Mouse (Mus musculus) forebrain, embryonic 11.5 days (tissue): ENCODE measurements at regions not wholly inside any gene's neighbourhood (a gene's known extent, or its start where the extent isn't known, plus 50 kb on each side); places are given as distances from the start of the nearest gene placed in this dataset.

Experiments
- ATAC-seq: fragments of 200-750 bp; cut with Nextera tagmentation; replicated peaks from 2 replicates; pipeline ENCODE4 v1.8.0; 2017; ENCODE audit warnings: moderate TSS enrichment; ENCODE audit not compliant: low FRiP score
- DNase-seq: peaks from one replicate; pipeline ENCODE4 v3.0.0-alpha.2; 2017; ENCODE audit warnings: low spot score
- H3K27ac ChIP-seq: fragments of 300-500 bp; sonication (generic); 2 replicates; pipeline ENCODE4 v1.5.1; 2014; ENCODE audit warnings: low read depth, low read length
- H3K27me3 ChIP-seq: fragments of 300-500 bp; sonication (generic); 2 replicates; pipeline ENCODE4 v1.6.1; 2014; ENCODE audit warnings: mild to moderate bottlenecking, low read length, mixed read lengths; ENCODE audit not compliant: control insufficient read depth, insufficient read depth
- H3K36me3 ChIP-seq: fragments of 300-500 bp; sonication (generic); 2 replicates; pipeline ENCODE4 v1.6.1; 2014; ENCODE audit warnings: mild to moderate bottlenecking, low read length, moderate library complexity, mixed read lengths; ENCODE audit not compliant: control insufficient read depth, insufficient read depth
- H3K4me1 ChIP-seq: fragments of 300-500 bp; sonication (generic); replicated peaks from 2 replicates; pipeline ENCODE4 v1.6.1; 2014; ENCODE audit warnings: low read length, mixed read lengths; ENCODE audit not compliant: control insufficient read depth, insufficient read depth
- H3K4me2 ChIP-seq: fragments of 300-500 bp; sonication (generic); 2 replicates; pipeline ENCODE4 v1.6.1; 2014; ENCODE audit warnings: low read depth, mild to moderate bottlenecking, low read length, moderate library complexity, mixed read lengths; ENCODE audit not compliant: severe bottlenecking
- H3K4me3 ChIP-seq: fragments of 300-500 bp; sonication (generic); 2 replicates; pipeline ENCODE4 v1.5.1; 2014; ENCODE audit warnings: low read depth, low read length
- H3K9ac ChIP-seq: fragments of 300-500 bp; sonication (generic); 2 replicates; pipeline ENCODE4 v1.6.1; 2014; ENCODE audit warnings: low read length
- H3K9me3 ChIP-seq: fragments of 300-500 bp; sonication (generic); 2 replicates; pipeline ENCODE4 v1.6.1; 2016; ENCODE audit warnings: low read length, mixed read lengths; ENCODE audit not compliant: control insufficient read depth
- WGBS: fragments of 180-500 bp; shearing (Covaris S2); extraction: QIAGEN DNeasy Blood & Tissue Kit; methylation state at CpG from one replicate; pipeline ENCODE4 v1.1.7; 2014; 5-methylcytosine and 5-hydroxymethylcytosine counted together

- no peak overlapping the region for H3K9ac ChIP-seq
- H3K4me1 ChIP-seq = no peaks in the 10 kb centered on the region
- ATAC-seq (no peak), DNase-seq (no peak)
- no peaks in the 10 kb centered on the region for H3K36me3 ChIP-seq
- H3K9me3 ChIP-seq = no peaks in the 10 kb centered on the region
- 82% methylated on average over 2 of the region's 2 CpGs for WGBS
- H3K27me3 ChIP-seq = no peaks in the 10 kb centered on the region
- H3K27ac ChIP-seq = no peak overlapping the region
- H3K4me2 ChIP-seq = no peak overlapping the region
- no peak overlapping the region for H3K4me3 ChIP-seq
Measured at GRCm38 (mm10) chr1:157695198-157695597, 188.7 kb downstream of the Sec16b start.

- H3K4me3 ChIP-seq = no peak overlapping the region
- no peaks in the 10 kb centered on the region for H3K36me3 ChIP-seq
- no peak overlapping the region for H3K27ac ChIP-seq
- no peak for DNase-seq
- H3K9ac ChIP-seq = no peak overlapping the region
- H3K27me3 ChIP-seq = no peaks in the 10 kb centered on the region
- H3K4me2 ChIP-seq = no peak overlapping the region
- 82% methylated on average over 6 of the region's 6 CpGs for WGBS
- no peaks in the 10 kb centered on the region for H3K4me1 ChIP-seq
- no peak for ATAC-seq
- no peaks in the 10 kb centered on the region for H3K9me3 ChIP-seq
Measured at GRCm38 (mm10) chr1:157703639-157704038, 197.1 kb downstream of the Sec16b start.

DNA sequence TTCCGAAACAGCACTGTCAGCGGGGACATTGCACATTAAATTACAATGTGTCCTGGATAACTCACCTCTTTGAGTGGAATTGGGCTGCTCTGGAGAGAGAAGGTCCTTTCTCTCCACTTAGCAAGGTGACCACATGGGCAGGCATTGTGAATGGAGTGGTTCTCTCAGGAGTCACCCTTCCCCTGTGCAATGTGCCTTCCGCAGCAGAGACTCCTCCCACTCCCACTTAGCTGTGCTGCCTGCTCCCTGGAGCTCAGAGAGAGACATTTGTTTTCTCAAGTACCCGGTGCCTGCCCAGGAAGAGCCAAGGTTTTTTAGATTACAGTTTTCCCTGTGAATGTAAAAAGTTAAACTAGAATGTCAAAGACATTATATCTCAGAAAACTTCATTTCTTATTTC lies 198.8 kb downstream of the Sec16b start:
- no peaks in the 10 kb centered on the region for H3K36me3 ChIP-seq
- no peak overlapping the region for H3K9ac ChIP-seq
- ATAC-seq (no peak), DNase-seq (no peak)
- WGBS = 66% methylated on average over 4 of the region's 4 CpGs
- no peak overlapping the region for H3K4me2 ChIP-seq
- H3K9me3 ChIP-seq = no peaks in the 10 kb centered on the region
- no peaks in the 10 kb centered on the region for H3K27me3 ChIP-seq
- no peak overlapping the region for H3K27ac ChIP-seq
- H3K4me3 ChIP-seq = no peak overlapping the region
- no peaks in the 10 kb centered on the region for H3K4me1 ChIP-seq

DNA sequence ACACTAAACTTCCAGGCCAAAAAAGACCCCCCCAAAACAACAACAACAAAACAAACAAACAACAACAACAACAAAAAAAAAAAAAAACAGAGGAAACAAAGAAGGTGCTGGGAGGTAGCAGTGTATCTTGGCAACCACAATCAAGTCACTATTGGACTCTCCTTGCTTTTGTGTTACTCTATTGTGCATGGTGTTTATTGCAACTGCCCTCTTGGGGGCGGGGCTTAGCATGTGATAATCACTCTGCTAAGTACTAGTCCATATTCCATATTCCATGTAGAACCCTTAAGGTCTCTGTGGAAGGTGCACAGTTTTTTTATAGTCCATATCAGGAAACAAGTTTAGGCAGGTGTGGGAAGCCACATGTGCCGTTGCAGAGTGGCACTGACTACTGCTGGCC lies 200.7 kb downstream of the Sec16b start:
- no peaks in the 10 kb centered on the region for H3K9me3 ChIP-seq
- WGBS = 83% methylated on average over 2 of the region's 2 CpGs
- no peak overlapping the region for H3K4me3 ChIP-seq
- no peaks in the 10 kb centered on the region for H3K36me3 ChIP-seq
- no peak overlapping the region for H3K4me2 ChIP-seq
- no peak overlapping the region for H3K27ac ChIP-seq
- H3K27me3 ChIP-seq = no peaks in the 10 kb centered on the region
- ATAC-seq = no peak
- H3K4me1 ChIP-seq = no peaks in the 10 kb centered on the region
- no peak for DNase-seq
- no peak overlapping the region for H3K9ac ChIP-seq

DNA sequence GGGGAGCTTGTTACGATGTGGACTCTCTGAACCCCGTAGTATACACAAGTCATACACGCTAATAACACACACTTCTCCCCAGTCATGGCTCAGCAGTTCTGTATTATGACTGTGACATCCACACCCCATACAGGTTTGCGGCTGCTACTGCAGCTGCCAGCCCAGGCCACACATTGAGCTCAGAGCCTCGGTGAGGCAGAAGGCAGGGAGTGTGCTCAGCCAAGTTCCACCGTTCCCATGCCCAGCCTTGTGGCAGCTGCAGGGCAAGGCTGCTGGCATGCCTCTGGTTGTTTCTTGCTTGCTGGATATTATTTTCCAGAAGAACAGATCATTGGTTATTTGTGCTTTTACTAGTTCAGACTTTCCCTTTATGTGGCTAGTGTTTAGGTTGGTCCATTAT lies 202.6 kb downstream of the Sec16b start:
- no peaks in the 10 kb centered on the region for H3K4me1 ChIP-seq
- no peak for ATAC-seq

GRCm38 (mm10) chr1:157710870-157711269 lies 204.3 kb downstream of the Sec16b start:
- DNase-seq (no peak), ATAC-seq (no peak)
- H3K27ac ChIP-seq = no peak overlapping the region
- 95% methylated on average over 2 of the region's 2 CpGs for WGBS
- no peaks in the 10 kb centered on the region for H3K27me3 ChIP-seq
- H3K4me2 ChIP-seq = no peak overlapping the region
- H3K4me3 ChIP-seq = no peak overlapping the region
- no peaks in the 10 kb centered on the region for H3K4me1 ChIP-seq
- no peaks in the 10 kb centered on the region for H3K9me3 ChIP-seq
- H3K36me3 ChIP-seq = no peaks in the 10 kb centered on the region
- no peak overlapping the region for H3K9ac ChIP-seq

More for the DNA sequence above, 202.6 kb downstream of the Sec16b start:
- Histone ChIP-seq H3K4me2 (no peak overlapping the region), H3K9ac (no peak overlapping the region), H3K9me3 (no peaks in the 10 kb centered on the region), H3K27me3 (no peaks in the 10 kb centered on the region), H3K4me3 (no peak overlapping the region), H3K27ac (no peak overlapping the region), H3K36me3 (no peaks in the 10 kb centered on the region)
- DNase-seq = no peak
- WGBS = 91% methylated on average over 6 of the region's 6 CpGs

- DNase-seq (no peak), ATAC-seq (no peak)
- Histone ChIP-seq H3K4me2 (no peak overlapping the region), H3K9me3 (no peaks in the 10 kb centered on the region), H3K9ac (no peak overlapping the region), H3K4me3 (no peak overlapping the region), H3K36me3 (no peaks in the 10 kb centered on the region), H3K4me1 (no peaks in the 10 kb centered on the region), H3K27me3 (no peaks in the 10 kb centered on the region), H3K27ac (no peak overlapping the region)
- WGBS = 33% methylated on average over 2 of the region's 2 CpGs
Measured at GRCm38 (mm10) chr1:157712519-157712918, 206.0 kb downstream of the Sec16b start.

DNA sequence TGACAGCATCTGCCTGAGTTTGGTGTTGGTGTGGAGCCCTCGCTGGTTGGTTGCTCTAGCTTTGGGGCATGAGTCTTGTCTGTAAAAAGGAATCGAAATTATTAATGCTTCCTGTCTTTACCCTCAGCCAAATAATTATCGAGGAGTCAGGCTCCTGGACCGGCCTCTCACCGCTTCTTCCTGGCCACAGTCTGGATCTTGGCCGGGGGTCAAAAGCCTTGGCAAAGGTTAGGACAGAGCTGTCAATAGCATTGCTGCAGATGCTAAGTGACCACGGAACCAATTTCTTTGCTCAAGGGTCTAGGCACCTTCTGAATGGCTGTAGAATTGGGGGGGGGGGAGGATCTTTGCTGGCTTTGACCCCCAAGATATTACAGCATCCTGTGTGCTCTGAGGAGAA lies 207.3 kb downstream of the Sec16b start:
- Histone ChIP-seq H3K9me3 (no peaks in the 10 kb centered on the region), H3K36me3 (no peaks in the 10 kb centered on the region), H3K27ac (no peak overlapping the region), H3K4me1 (no peaks in the 10 kb centered on the region), H3K9ac (no peak overlapping the region), H3K4me2 (no peak overlapping the region), H3K4me3 (no peak overlapping the region), H3K27me3 (no peaks in the 10 kb centered on the region)
- no peak for ATAC-seq
- no peak for DNase-seq
- 91% methylated on average over 7 of the region's 7 CpGs for WGBS

DNA sequence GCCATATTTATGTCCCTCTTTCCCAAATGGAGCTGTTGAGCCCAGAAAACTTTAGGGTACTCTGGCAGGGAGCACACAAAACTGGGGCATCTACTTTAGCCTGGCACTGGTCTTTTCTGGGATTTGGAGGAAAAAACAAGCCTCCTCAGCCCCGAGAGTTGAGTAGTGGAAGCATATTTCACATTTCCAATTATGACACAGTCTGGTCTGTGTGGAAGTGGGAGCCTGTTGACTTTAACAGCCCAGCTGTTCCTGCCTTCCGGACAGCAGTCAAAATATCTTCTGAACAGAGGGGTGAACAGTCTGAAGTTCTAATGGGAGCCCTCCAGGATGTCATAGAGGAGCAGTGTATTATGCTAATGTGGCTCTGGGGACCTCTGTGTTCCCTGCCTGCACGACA lies 209.1 kb downstream of the Sec16b start:
- Histone ChIP-seq H3K36me3 (no peaks in the 10 kb centered on the region), H3K4me3 (no peak overlapping the region), H3K27me3 (no peaks in the 10 kb centered on the region), H3K27ac (no peak overlapping the region), H3K4me2 (no peak overlapping the region), H3K9me3 (no peaks in the 10 kb centered on the region), H3K4me1 (no peaks in the 10 kb centered on the region), H3K9ac (no peak overlapping the region)
- no peak for DNase-seq
- ATAC-seq = no peak
- 80% methylated on average over 3 of the region's 3 CpGs for WGBS
